Mouse (Mus musculus) MEL (cell line): ENCODE measurements around the gene Cdk16. TPM values are rescaled to one million over a fixed set of nuclear protein-coding genes. Genes with fewer than 3 reads are reported as not detected.

Experiments used
- DNase-seq: peaks from one replicate; pipeline ENCODE4 v3.0.0; 2011; ENCODE audit warnings: low read depth, low spot score
- H3K27ac ChIP-seq: 2 replicates; pipeline ENCODE4 v1.5.1; 2012; ENCODE audit warnings: low read depth, mild to moderate bottlenecking, control low read depth, low read length, moderate library complexity; ENCODE audit not compliant: control insufficient read depth
- H3K27me3 ChIP-seq, 2 experiments: fragments of 150-350 bp in 1 of 2; sonication (generic) in 1 of 2; 2 replicates each; pipeline ENCODE4 v1.6.1; 2012; ENCODE audit warnings: low read length in 2 of 2, mild to moderate bottlenecking in 2 of 2, improper control_type of control experiment in 1 of 2, moderate library complexity in 1 of 2; ENCODE audit not compliant: insufficient read depth in 2 of 2, control insufficient read depth in 1 of 2
- H3K36me3 ChIP-seq, 2 experiments: 2 replicates each; pipeline ENCODE4 v1.6.1; 2012 to 2014; ENCODE audit warnings: low read length in 2 of 2, improper control_type of control experiment in 1 of 2, inconsistent platforms in 1 of 2, mild to moderate bottlenecking in 1 of 2; ENCODE audit not compliant: insufficient read depth in 2 of 2, control insufficient read depth in 1 of 2
- H3K4me1 ChIP-seq, 2 experiments: fragments of 150-350 bp in 1 of 2; sonication (generic) in 1 of 2; 2 replicates each; pipeline ENCODE4 v1.6.1; 2012; ENCODE audit warnings: low read length in 2 of 2, improper control_type of control experiment in 1 of 2, mild to moderate bottlenecking in 1 of 2; ENCODE audit not compliant: insufficient read depth in 2 of 2, control insufficient read depth in 1 of 2
- H3K4me3 ChIP-seq, 2 experiments: fragments of 150-350 bp in 1 of 2; sonication (generic) in 1 of 2; 2 replicates each; pipeline ENCODE4 v1.5.1; 2012; ENCODE audit warnings: low read depth in 2 of 2, low read length in 2 of 2, mild to moderate bottlenecking in 2 of 2, moderate library complexity in 2 of 2, control low read depth in 1 of 2, improper control_type of control experiment in 1 of 2; ENCODE audit not compliant: control insufficient read depth in 1 of 2, insufficient read depth in 1 of 2
- H3K79me2 ChIP-seq: 2 replicates; pipeline ENCODE4 v1.6.1; 2012; ENCODE audit warnings: mild to moderate bottlenecking, low read length, moderate library complexity; ENCODE audit not compliant: control insufficient read depth, poor library complexity, insufficient read depth
- H3K9ac ChIP-seq: 2 replicates; pipeline ENCODE4 v1.6.1; 2012; ENCODE audit warnings: low read depth, mild to moderate bottlenecking, control low read depth, low read length, moderate library complexity; ENCODE audit not compliant: control insufficient read depth, poor library complexity, severe bottlenecking
- H3K9me3 ChIP-seq: fragments of 150-350 bp; sonication (generic); replicated peaks from 2 replicates; pipeline ENCODE4 v1.6.1; 2012; ENCODE audit warnings: mild to moderate bottlenecking, low read length, improper control_type of control experiment, moderate library complexity; ENCODE audit not compliant: insufficient read depth
- CHD1 ChIP-seq: IDR thresholded peaks from 2 replicates; pipeline ENCODE4 v1.6.1; 2012; ENCODE audit warnings: low read depth, mild to moderate bottlenecking, inconsistent platforms, low read length, improper control_type of control experiment
- CTCF ChIP-seq, 3 experiments: IDR thresholded peaks in 2 of 3; conservative IDR thresholded peaks in 1 of 3; 2 replicates each; pipeline ENCODE4 v1.5.1; 2011 to 2012; ENCODE audit warnings: low read length in 3 of 3, low read depth in 2 of 3, mild to moderate bottlenecking in 2 of 3, improper control_type of control experiment in 1 of 3, inconsistent platforms in 1 of 3, mixed read lengths in 1 of 3, moderate library complexity in 1 of 3; ENCODE audit not compliant: control insufficient read depth in 1 of 3, insufficient read depth in 1 of 3, poor library complexity in 1 of 3, severe bottlenecking in 1 of 3
- ELF1 ChIP-seq: IDR thresholded peaks from 2 replicates; pipeline ENCODE4 v1.6.1; 2014; ENCODE audit warnings: low read depth, mild to moderate bottlenecking, inconsistent platforms, low read length, improper control_type of control experiment, moderate library complexity
- EP300 ChIP-seq, 2 experiments: IDR thresholded peaks; 2 replicates each; pipeline ENCODE4 v1.6.1; 2011; ENCODE audit warnings: improper control_type of control experiment in 2 of 2, low read length in 2 of 2, low read depth in 1 of 2, mild to moderate bottlenecking in 1 of 2
- ETS1 ChIP-seq: IDR thresholded peaks from 2 replicates; pipeline ENCODE4 v1.6.1; 2012; ENCODE audit warnings: low read depth, mild to moderate bottlenecking, inconsistent platforms, low read length, improper control_type of control experiment, moderate library complexity
- GABPA ChIP-seq: IDR thresholded peaks from 2 replicates; pipeline ENCODE4 v1.6.1; 2012; ENCODE audit warnings: low read depth, mild to moderate bottlenecking, inconsistent platforms, low read length, improper control_type of control experiment, moderate library complexity
- GATA1 ChIP-seq: IDR thresholded peaks from 2 replicates; pipeline ENCODE4 v1.6.1; 2011; ENCODE audit warnings: low read depth, low read length, improper control_type of control experiment
- HCFC1 ChIP-seq: IDR thresholded peaks from 2 replicates; pipeline ENCODE4 v1.6.1; 2012; ENCODE audit warnings: low read depth, mild to moderate bottlenecking, inconsistent platforms, low read length, improper control_type of control experiment, moderate library complexity
- JUND ChIP-seq: IDR thresholded peaks from 2 replicates; pipeline ENCODE4 v1.6.1; 2011; ENCODE audit warnings: low read depth, mild to moderate bottlenecking, improper control_type of control experiment, low read length
- KAT2A ChIP-seq: conservative IDR thresholded peaks from 2 replicates; pipeline ENCODE4 v1.6.1; 2012; ENCODE audit warnings: low read depth, low read length, improper control_type of control experiment, inconsistent platforms
- MAX ChIP-seq: IDR thresholded peaks from 2 replicates; pipeline ENCODE4 v1.6.1; 2011; ENCODE audit warnings: low read length, improper control_type of control experiment
- MXI1 ChIP-seq: IDR thresholded peaks from 2 replicates; pipeline ENCODE4 v1.6.1; 2011; ENCODE audit warnings: mild to moderate bottlenecking, low read depth, low read length, improper control_type of control experiment
- POLR2A ChIP-seq, 2 experiments: IDR thresholded peaks; 2 replicates each; pipeline ENCODE4 v1.6.1; 2011 to 2012; ENCODE audit warnings: low read length in 2 of 2, mild to moderate bottlenecking in 2 of 2, control low read depth in 1 of 2, improper control_type of control experiment in 1 of 2, low read depth in 1 of 2, moderate library complexity in 1 of 2; ENCODE audit not compliant: control insufficient read depth in 1 of 2, insufficient read depth in 1 of 2, poor library complexity in 1 of 2
- TBP ChIP-seq: IDR thresholded peaks from 2 replicates; pipeline ENCODE4 v1.8.0; 2011; ENCODE audit warnings: low read depth, low read length, improper control_type of control experiment
- TCF12 ChIP-seq: IDR thresholded peaks from 2 replicates; pipeline ENCODE4 v1.6.1; 2014; ENCODE audit warnings: low read depth, mild to moderate bottlenecking, inconsistent platforms, low read length, improper control_type of control experiment, moderate library complexity
- UBTF ChIP-seq: IDR thresholded peaks from 2 replicates; pipeline ENCODE4 v1.6.1; 2012; ENCODE audit warnings: low read depth, mild to moderate bottlenecking, inconsistent platforms, low read length, improper control_type of control experiment, moderate library complexity, borderline replicate concordance; ENCODE audit not compliant: insufficient read depth
- USF1 ChIP-seq: IDR thresholded peaks from 2 replicates; pipeline ENCODE4 v1.6.1; 2014; ENCODE audit warnings: low read depth, mild to moderate bottlenecking, inconsistent platforms, low read length, improper control_type of control experiment, moderate library complexity
- ZKSCAN1 ChIP-seq: IDR thresholded peaks from 2 replicates; pipeline ENCODE4 v1.6.1; 2012; ENCODE audit warnings: low read depth, mild to moderate bottlenecking, inconsistent platforms, low read length, improper control_type of control experiment, moderate library complexity
- polyA plus RNA-seq, 2 experiments: library from polyadenylated mRNA; stranded (reverse) in 1 of 2; unstranded in 1 of 2; fragments of >175 nt in 1 of 2; fragments of >200 nt in 1 of 2; gene quantifications; 2 replicates each; pipeline versions ENCODE4 v1.2.1 to v1.2.4; 2012; ENCODE audit warnings: low replicate concordance in 2 of 2, low read depth in 1 of 2; ENCODE audit not compliant: insufficient read length in 2 of 2, insufficient read depth in 1 of 2, missing spikeins in 1 of 2
- total RNA-seq: library from RNA; depleted of rRNA; stranded (reverse); fragments of 300-350 nt; gene quantifications from 2 replicates; pipeline ENCODE4 v1.2.3, GENCODE M21; 2012

The Cdk16 gene
- total and polyA plus RNA-seq, 3 experiments, result 36.6 to 136 TPM; not detected in 1

DNA sequence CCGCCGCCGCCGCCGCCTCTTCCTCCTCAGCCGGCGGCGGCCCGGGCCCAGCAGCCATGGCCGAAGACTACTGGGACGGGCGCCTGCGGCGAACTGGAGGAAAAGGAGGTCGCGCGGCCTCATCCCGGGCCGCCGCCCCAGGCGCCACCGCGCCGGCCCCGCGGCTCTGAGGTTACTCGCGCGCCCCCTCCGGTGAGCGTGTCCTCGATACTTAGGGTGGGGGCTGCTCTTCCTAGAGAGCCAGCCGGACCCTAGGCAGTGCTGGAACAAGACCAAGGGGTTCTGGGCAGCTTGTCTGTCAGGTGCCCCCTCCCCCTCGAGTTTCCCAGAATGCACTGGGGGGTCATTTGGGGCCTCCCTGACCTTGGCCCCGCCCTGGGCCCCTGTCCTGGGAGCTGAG lies 861 bp downstream of the Cdk16 start:
- DNase-seq, result peak; percentile 59
- Histone ChIP-seq H3K9me3 (no peaks in the 10 kb centered on the region), H3K9ac (peak overlapping the region; percentile 97), H3K27ac (peak overlapping the region; percentile 73), H3K27me3 (no peaks in the 10 kb centered on the region), H3K4me1 (peaks cover 8 to 16% of the 10 kb centered on the region in 2 experiments), H3K79me2 (peaks cover 27% of the 10 kb centered on the region), H3K4me3 (peak overlapping the region; percentile 62 to 90), H3K36me3 (peaks cover 2 to 22% of the 10 kb centered on the region in 2 experiments; a peak in 3 of 4 replicates)
- TF ChIP-seq ELF1 (no peak), POLR2A (IDR thresholded peaks at IDR 0.05; ENCODE audit: control insufficient read depth in 1 of 2, insufficient read depth in 1 of 2, low read depth in 1 of 2, low read length in 2 of 2, poor library complexity in 1 of 2) (no peak), CTCF (IDR thresholded peaks at IDR 0.05 in 2 of 3, conservative IDR thresholded peaks at IDR 0.05 in 1 of 3; ENCODE audit: control insufficient read depth in 1 of 3, insufficient read depth in 1 of 3, low read depth in 2 of 3, low read length in 3 of 3, poor library complexity in 1 of 3, severe bottlenecking in 1 of 3) (peak in 2 of 3 experiments; percentile 18 to 46; a peak in 4 of 6 replicates), GABPA (no peak), KAT2A (no peak)

- Histone ChIP-seq H3K9me3 (no peaks in the 10 kb centered on the region), H3K9ac (no peak overlapping the region), H3K27ac (no peak overlapping the region), H3K27me3 (no peaks in the 10 kb centered on the region), H3K36me3 (peaks cover 10 to 20% of the 10 kb centered on the region in 2 experiments), H3K4me3 (no peak overlapping the region), H3K79me2 (peaks cover 27% of the 10 kb centered on the region), H3K4me1 (peaks cover 5 to 14% of the 10 kb centered on the region in 2 experiments)
- DNase-seq, result no peak
- TF ChIP-seq CHD1 (no peak), USF1 (no peak), UBTF (no peak), HCFC1 (no peak), GATA1 (no peak), EP300 (IDR thresholded peaks at IDR 0.05; ENCODE audit: low read depth in 1 of 2, low read length in 2 of 2) (no peak), JUND (no peak), MAX (no peak), TBP (no peak), ELF1 (no peak), TCF12 (no peak), ZKSCAN1 (no peak), ETS1 (no peak), MXI1 (no peak)
Observed at GRCm38 (mm10) chrX:20691566-20691965, 3.8 kb downstream of the Cdk16 start.
